In genomic region chr11:88240736-88241353, GRCm38 (mm10) we compare ENCODE assay signal across 13 mouse cellular contexts. TPM values are rescaled to one million over a fixed set of nuclear protein-coding genes. Genes with fewer than 3 reads are reported as not detected.
DNase-seq lines count a peak whose midpoint lies in the region; ATAC-seq and TF ChIP-seq lines count a peak whose summit lies in the region.
"Had no signal": no experiment of that assay in that cellular context is flagged by ENCODE, and none has a peak within 500 bp of the region (broad histone marks: within the 10 kb centered on the region; RNA-seq: fewer than 3 reads in every experiment).

No protein-coding gene starts in this region.

- H3K9me3 ChIP-seq in forebrain, embryonic 14.5 days (replicated peaks; ENCODE audit: control insufficient read depth, low read length): no peaks in the 10 kb centered on the region

- peaks cover 20% of the 10 kb centered on the region for H3K4me1 ChIP-seq in forebrain, embryonic 14.5 days (ENCODE audit: control insufficient read depth, insufficient read depth, low read length)

- H3K4me2 ChIP-seq in forebrain, embryonic 14.5 days (ENCODE audit: low read length): no peak overlapping the region

- H3K36me3 ChIP-seq in forebrain, embryonic 14.5 days (ENCODE audit: control insufficient read depth, insufficient read depth, low read length): no peaks in the 10 kb centered on the region

- H3K27ac ChIP-seq in layer of hippocampus, adult 2 months: 0 out of 2 replicates have a peak overlapping the region, but pooled peaks have one; percentile 23
- H3K27ac ChIP-seq in forebrain, embryonic 14.5 days (ENCODE audit: low read depth, low read length): peak overlapping the region; percentile 60; the same call in 1 of the 2 replicates

- 3% methylated on average over 10 of the region's 10 CpGs for WGBS in forebrain, embryonic 14.5 days

- H3K9ac ChIP-seq in forebrain, embryonic 14.5 days (ENCODE audit: low read length): no peak overlapping the region

- no peak for TF ChIP-seq CTCF in layer of hippocampus, adult 2 months (conservative IDR thresholded peaks at IDR 0.05)

- no peak overlapping the region for H3K4me3 ChIP-seq in layer of hippocampus, adult 2 months
- no peak overlapping the region for H3K4me3 ChIP-seq in forebrain, embryonic 14.5 days (ENCODE audit: low read depth, low read length)

- no peaks in the 10 kb centered on the region for H3K27me3 ChIP-seq in forebrain, embryonic 14.5 days (replicated peaks; ENCODE audit: control insufficient read depth, insufficient read depth, low read length)

- DNase-seq in layer of hippocampus, adult 2 months (ENCODE audit: low spot score in 2 of 2): no peak
- DNase-seq in layer of hippocampus, adult 18-20 months (ENCODE audit: low spot score in 2 of 2): no peak
- peak; percentile 84 for DNase-seq in forebrain, embryonic 14.5 days (ENCODE audit: low spot score)
- DNase-seq in mesoderm, embryonic 11.5 days (ENCODE audit: low read depth, low spot score): peak; percentile 90
- peak; percentile 24 for DNase-seq in yolk sac, embryonic 10.5 days (ENCODE audit: low spot score)
- DNase-seq in thymus, adult 18-20 months: no peak
- DNase-seq in cerebellum, adult 11 months: no peak
- DNase-seq in cerebellum, adult 9-11 months: no peak
- DNase-seq: adrenal gland, postnatal 25 days; right cerebral cortex, postnatal 25 days had no signal

- peak; percentile 71 for ATAC-seq in forebrain, embryonic 14.5 days

RNA-seq across cellular contexts. Expression of gene Mrps23, which starts 36.7 kb away (rescaled TPM):
- total RNA-seq in layer of hippocampus, adult 2 months (2021): 10 to 100 TPM; 64.9 to 65.6 TPM
- 10 to 100 TPM; 63.8 to 77.8 TPM for total RNA-seq in layer of hippocampus, adult 18-20 months (2021)
- polyA plus RNA-seq in forebrain, embryonic 14.5 days (2014; fragmentation: Nextera tagmentation; extraction: Ambion mirVana): 75.5 and 80.8 TPM in 2 replicates

RNA-seq across cellular contexts. Expression of gene Ccdc182, which starts 53.0 kb away (rescaled TPM):
- total RNA-seq in layer of hippocampus, adult 2 months (2021): not detected
- not detected for total RNA-seq in layer of hippocampus, adult 18-20 months (2021)
- polyA plus RNA-seq in forebrain, embryonic 14.5 days (2014; fragmentation: Nextera tagmentation; extraction: Ambion mirVana): 0.24 TPM in 1 of 2 replicates, not detected in the other
- total RNA-seq: adrenal gland, postnatal 25 days; left cerebral cortex, postnatal 10 days; megakaryocyte progenitor cell, adult 5-6 weeks had no signal
- polyA plus RNA-seq: heart, embryonic 16.5 days had no signal

Comparison
In these comparisons a context has a peak if more than half of its experiments do, and no peak if none do; other contexts are left out.
1. DNase-seq: peak in forebrain, embryonic 14.5 days (single experiment), mesoderm, embryonic 11.5 days (single experiment) and yolk sac, embryonic 10.5 days (single experiment); none in layer of hippocampus, adult 2 months (0 of 2), layer of hippocampus, adult 18-20 months (0 of 2), thymus, adult 18-20 months (0 of 2), cerebellum, adult 11 months (single experiment) and cerebellum, adult 9-11 months (single experiment).